Mouse (Mus musculus) heart, postnatal 4 days (tissue): ENCODE data around the gene Cdkal1. TPM values are rescaled to one million over a fixed set of nuclear protein-coding genes. Genes with fewer than 3 reads are reported as not detected.

Experiments
- DNase-seq: peaks from one replicate; pipeline ENCODE4 v3.0.0; 2021
- total RNA-seq, 2 experiments: library from RNA; stranded (reverse); gene quantifications; 2 replicates each; pipeline ENCODE4 v1.2.3; 2021

Gene Cdkal1
- total RNA-seq, 2 experiments from 2014 or later, result 36.4 to 39.5 TPM

DNA sequence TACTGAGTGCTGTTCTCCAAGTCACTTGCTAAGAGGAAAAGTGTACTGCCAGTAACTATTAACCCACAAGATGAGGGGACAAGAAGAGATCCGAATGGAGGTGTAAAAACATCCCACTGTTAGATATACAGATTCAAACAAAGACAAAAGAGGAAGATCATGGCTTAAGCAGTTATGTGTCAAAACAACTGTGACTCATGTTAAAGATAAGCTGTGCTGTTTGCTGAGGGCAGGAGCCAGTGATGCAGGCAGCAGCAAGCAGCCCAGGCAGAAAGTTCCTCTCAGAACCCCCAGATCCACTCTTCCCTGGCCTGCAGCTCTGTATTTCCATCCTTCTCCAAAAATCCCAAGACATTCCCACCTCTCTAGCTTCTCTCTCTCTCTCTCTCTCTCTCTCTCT is 230.5 kb downstream of the Cdkal1 start:
- no peak for DNase-seq

DNA sequence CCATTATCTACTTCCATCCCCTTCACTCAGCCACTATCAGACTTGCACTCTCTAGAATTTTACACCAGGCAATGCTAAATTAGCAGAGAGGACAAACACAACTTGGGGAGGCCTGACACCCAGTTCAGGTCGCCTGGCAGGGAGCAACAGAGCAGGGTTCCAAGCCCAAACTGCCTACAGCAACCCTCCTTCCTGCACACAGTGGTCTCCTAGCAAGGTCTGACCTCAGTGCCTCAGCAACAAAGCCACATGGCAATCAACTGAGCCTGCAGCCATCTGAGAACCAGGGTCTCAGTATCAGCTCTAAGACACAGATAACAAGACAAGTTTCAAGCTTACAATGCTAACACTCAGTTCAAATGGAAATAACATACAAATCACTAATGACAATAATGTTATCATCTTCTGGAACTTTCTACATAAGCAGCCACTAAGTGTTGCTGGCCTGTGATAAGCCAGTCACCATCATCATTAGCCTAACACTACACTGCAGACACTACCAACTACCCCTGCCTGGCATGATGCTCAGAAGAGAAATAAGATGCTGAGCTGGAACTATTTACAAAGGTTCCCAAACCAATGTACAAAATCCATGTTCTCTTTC is 231.7 kb downstream of the Cdkal1 start:
- no peak for DNase-seq

DNA sequence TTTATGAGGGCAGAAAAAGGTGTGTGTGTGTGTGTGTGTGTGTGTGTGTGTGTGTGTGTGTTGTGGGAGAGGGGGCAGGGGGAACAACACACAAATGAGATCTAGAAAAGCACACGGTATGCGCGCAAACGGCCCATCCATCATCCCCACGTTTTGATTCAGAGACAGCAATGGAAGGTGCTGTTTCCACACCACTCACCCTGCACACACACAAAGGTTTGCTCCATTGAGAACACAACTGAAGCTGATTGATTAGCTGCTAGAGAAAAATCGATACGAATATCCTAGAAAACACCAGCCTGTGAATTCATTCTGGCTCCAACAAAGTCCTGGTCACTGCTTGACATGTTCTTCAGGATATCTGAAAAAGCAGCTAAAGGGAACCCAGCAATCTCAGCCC is 233.6 kb downstream of the Cdkal1 start:
- DNase-seq, result no peak

- DNase-seq, result no peak
Measured at GRCm38 (mm10) chr13:29621363-29621762, 234.1 kb downstream of the Cdkal1 start.

DNA sequence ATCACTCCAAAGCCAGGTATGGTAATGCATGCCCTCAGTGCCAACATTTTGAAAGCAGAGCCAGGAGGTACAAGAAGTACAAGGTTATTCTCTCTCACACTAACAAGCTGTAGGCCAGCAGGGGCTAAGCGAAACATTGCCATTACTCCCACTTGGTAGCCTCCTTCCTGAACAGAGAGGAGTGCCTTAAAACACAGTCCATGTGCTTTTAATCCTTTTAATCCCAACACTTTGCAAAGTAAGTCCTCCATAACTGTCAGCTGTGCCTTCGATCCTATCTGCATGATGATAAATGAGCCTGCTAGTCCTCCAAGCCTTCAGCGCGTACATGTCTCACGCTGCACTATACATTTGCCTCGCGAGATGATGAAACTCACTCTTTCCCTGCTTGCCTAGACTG is 234.6 kb downstream of the Cdkal1 start:
- no peak for DNase-seq

DNA sequence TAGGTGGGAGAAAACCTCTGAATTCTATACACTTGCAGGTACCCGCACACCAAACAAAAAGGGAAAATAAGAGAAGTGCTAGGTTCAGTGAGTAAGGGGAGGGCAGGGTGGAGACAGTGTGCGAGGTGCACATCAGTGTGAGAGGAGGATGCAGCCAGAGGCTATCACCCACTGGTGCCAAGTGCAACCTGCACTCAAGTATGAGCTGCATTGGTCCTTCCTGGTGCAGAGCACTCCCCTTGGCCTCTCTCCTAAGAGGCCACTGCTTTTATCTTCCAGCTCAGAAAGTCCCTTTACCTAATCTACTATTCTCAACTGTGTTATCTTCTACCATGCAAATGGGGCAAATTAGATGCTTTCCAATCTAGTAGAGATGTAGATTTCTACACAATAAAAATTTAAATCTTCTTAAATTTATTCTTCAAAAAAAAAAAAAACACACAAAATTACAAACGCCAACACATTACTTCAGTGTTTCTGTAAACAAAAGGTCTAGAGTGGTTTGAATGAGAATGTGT is 238.8 kb downstream of the Cdkal1 start:
- DNase-seq, result no peak

DNA sequence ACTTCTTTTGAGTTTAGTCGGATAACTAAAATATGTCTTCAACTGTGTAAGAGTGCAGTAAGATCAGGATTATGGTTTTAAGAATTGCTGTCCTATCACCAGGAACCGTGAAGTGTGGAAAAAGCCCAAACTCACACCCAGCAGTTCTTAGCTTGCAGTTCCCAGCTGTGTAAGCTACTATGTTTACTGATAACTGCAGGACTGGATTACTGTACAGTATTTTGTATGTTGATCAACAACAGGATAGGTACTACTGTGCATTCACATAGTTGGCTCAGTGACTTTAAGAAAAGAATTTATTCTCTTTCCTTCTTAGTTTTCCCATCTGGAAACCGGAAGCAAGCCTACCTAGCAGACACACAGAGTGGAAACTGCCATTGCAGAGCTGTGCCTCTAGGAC is 239.5 kb downstream of the Cdkal1 start:
- no peak for DNase-seq

- DNase-seq, result no peak
Measured at GRCm38 (mm10) chr13:29615081-29615480, 240.4 kb downstream of the Cdkal1 start.

- peak; percentile 57 for DNase-seq
Measured at GRCm38 (mm10) chr13:29610051-29610931, 245.2 kb downstream of the Cdkal1 start.

DNA sequence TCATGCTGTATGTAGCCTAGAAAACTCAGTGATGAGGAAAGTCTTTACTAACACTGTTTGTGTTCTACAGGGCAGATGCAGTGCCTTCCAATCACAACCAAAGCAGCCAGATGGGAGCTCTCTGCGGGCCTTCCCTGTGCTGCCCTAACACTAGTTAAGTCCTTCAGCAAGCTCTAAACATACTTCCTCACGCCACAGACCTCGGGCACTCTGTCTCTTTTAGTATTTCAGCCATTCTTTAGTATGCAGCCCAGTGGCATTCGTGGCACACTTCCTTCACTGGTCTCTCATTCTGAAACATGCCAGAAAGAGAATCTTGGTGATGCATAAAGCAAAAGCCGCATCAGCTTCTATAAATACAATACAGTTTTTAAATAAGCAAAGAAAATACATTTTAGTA is 246.0 kb downstream of the Cdkal1 start:
- DNase-seq, result no peak

- DNase-seq, result peak; percentile 86
Measured at GRCm38 (mm10) chr13:29604241-29604640, 251.2 kb downstream of the Cdkal1 start.

DNA sequence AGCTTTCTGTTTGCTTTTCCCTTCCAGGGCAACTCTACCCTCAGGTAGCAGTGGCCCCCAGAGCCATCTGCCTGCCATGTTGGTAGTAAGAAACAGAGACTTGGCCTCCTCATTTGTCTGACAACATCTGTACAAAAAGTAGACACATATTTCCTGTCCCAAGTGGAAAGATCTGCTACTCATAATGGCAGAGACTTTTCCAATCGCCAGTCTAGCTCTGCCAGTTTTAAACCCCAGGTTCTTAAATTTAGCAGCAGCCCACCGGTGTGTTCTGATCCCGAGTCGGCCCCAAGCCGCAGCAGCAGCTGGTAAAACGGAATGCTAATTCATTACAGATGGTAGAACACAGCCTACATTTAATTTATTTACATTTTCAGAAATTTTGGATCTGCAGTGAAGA is 251.9 kb downstream of the Cdkal1 start:
- no peak for DNase-seq

DNA sequence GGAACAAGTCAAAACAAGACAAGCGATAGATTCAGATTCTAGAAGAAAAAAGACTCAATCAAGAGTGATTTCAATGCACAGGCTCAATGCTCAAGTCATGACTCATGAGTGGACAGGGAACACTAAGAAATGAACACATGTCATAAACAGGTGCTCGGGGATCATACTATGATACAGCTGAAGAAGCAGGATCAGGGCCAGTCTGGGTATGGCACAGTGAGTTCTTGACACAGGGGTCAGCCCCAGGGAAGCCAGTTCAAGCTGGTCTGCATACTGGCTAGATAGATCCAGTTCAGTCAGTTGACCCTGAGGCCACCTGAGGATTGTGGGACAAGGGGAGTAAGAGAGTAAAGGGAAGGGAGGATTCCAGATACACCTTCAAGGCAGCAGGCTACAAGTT is 254.4 kb downstream of the Cdkal1 start:
- no peak for DNase-seq

- DNase-seq, result no peak
Measured at GRCm38 (mm10) chr13:29599646-29600045, 255.8 kb downstream of the Cdkal1 start.

GRCm38 (mm10) chr13:29596735-29597134 is 258.7 kb downstream of the Cdkal1 start:
- no peak for DNase-seq

DNA sequence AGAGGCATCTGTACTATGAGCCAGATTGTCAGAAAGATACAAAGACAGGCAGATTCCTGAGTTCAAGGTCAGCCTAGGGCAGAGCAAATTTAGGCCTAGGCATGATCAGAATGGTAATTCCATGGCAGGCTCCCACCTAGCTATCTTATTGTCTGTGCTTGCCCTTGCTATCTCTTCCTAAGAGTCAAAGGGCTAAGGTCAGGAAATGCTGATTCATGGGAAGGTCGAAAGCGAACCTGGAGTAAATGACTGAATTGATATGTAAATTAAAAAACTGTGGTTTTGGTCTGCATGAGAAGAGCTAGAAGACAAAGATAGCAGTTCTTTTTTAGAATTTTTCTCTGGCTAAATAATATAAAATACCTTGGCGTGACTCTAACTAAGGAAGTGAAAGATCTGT is 262.4 kb downstream of the Cdkal1 start:
- DNase-seq, result no peak

DNA sequence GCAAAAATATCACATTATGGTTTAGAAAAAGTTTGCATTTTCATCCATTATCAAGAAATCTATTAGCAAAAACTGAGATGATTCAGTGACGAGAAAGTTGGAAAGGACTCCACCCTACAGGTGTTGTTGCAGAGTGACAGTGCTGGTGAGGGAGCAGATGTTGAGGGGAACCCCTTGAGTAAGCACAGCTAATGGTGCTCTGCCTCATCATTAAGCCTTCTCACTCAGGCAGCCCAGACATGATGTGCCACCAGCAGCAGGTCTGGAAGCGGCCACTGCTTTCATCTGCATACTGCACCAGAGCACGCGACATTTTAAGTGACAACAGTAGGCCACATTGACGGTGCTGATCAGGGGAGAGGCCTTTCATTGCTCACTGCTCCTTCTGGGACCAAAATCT is 264.8 kb downstream of the Cdkal1 start:
- DNase-seq, result no peak

DNA sequence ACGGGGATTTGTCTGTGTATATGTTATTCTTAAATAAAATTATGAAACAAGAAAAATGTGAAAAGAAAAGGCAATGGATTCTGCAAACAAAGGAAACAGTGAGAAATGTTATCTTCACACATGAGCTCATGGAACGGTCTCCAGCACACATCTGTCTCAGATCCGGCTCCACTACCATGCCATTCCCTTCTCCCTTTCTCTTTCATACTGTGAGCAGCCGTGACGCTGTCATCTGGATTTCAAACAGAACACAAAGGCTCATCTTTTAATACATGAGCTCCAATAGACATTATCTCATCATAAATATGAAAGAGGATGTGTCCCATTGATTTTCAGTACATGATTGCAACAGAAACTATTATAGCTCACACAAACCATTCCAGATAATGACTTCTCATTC is 265.3 kb downstream of the Cdkal1 start:
- no peak for DNase-seq

DNA sequence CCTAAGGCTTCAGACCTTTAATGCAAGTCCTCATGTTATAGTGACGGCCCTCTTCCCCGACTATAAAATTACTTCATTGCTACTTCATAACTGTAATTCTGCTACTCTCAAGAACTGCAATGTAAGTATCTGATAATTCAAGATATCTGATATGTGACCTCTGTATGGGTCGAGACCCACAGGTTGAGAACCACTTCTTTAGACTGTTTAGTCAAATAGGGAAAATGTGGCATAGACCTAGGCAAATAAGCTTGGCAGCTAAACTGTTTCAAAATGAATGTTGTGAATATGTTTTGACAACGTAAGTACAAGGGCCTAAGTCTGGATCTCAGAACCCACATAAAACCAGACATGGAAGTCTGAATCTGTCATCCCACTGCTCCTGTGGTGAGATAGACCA is 266.8 kb downstream of the Cdkal1 start:
- DNase-seq, result no peak

DNA sequence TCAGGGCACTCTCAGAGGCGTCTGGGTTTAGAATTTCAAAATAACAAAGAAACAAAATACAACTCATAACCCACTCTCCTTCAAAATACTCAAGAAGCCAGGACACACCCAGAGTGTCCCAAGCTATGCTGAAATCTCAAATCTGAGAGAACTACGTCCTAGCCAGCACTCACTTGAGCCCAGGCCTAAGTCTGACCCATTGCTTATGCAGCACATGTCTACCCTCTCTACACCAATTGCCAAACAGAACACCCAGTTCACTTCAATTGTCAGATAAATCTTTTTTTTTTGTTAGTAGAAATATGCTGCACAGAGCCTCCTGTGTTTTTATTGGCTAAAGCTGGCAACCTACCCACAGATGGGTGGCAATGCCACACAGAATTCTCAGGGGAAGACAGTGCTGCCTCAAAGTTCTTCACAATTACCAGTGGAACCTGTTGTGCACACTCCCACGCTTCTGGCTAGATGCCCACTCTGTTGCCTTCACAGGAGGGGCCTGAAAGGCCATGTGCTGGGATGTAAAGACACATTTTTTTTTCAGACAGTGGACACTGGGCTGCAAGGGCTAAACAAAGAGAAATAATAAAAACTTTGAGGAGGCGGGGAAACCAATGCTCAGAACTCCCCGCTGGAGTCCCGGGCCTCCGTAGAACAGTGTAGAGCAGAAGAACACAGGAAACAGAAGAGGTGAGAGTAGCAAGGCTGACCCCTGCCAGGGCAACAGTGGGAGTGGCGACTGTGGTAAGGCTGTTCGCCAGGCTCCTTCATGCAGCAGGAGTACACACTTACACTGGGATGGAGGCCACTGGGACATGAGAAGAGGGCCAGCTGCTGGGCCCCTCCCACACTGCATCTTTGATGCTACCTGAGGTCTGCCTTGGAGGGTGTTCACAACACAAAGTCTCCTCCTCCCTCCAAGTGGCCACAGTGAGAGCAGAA is 273.4 kb downstream of the Cdkal1 start:
- peak; percentile 15 for DNase-seq

DNA sequence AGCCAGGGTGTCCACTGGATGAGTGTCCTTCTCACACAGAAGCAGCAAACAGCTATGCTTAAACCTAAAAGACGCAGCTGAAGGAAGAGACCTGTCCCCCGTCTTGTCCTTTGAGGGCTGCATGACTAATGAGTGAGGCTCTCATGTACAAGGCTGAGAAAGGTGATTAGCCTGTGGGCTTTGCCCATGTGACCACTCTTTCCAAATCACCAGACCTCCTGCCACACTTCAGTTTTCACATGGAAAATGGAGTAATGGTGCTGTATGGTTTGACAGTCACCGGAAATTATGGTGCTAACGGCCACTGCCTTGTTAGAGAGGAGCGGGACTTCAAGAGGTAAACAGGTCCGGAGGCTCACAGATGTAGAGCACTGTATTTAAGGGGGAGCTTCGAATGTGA is 274.7 kb downstream of the Cdkal1 start:
- no peak for DNase-seq

DNA sequence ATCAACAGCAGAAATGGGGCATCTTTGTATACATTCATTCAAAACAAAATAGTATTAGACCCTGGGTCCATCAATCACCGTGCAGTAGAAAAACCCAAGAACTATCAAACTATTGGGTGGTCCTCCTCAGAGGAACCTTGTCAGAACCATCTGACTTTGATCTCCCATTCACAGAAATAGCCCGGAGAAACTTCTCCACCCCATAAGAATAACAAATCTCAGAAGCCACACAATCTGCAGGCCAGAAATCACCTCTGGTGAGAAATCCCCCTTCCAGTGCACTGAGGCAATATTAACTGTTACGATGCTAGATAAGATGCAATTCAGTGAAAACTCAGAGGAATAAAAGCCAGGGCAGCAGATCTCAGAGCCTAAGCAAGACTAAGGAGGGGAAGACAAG is 275.5 kb downstream of the Cdkal1 start:
- DNase-seq, result no peak

DNA sequence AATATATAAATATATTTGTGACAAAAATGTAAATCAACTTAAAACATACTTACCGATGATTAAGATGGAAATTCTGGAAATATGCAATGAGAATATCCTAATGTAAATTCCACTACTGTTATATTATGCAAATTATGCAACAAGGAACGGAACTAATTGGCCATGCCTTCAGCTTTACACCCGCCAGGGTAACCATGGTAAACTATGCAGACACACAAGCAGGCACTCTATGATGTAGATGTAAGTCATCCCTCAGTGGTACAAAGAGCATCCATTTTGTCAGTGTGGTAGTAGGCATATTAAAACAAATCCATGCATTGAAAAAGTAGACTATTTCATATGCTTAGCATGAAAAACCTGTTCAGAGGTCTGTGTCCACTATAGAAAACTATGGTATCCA is 276.9 kb downstream of the Cdkal1 start:
- DNase-seq, result no peak
